Mouse (Mus musculus) left cerebral cortex, adult 18-20 months (tissue): ENCODE measurements at regions not wholly inside any gene's neighbourhood (a gene's known extent, or its start where the extent isn't known, plus 50 kb on each side); places are given as distances from the start of the nearest gene placed in this dataset.

Source experiments
- DNase-seq, 2 experiments: peaks; one replicate each; pipeline ENCODE4 v3.0.0; 2021 to 2022; ENCODE audit warnings: low spot score in 2 of 2, mixed read lengths in 1 of 2

DNA sequence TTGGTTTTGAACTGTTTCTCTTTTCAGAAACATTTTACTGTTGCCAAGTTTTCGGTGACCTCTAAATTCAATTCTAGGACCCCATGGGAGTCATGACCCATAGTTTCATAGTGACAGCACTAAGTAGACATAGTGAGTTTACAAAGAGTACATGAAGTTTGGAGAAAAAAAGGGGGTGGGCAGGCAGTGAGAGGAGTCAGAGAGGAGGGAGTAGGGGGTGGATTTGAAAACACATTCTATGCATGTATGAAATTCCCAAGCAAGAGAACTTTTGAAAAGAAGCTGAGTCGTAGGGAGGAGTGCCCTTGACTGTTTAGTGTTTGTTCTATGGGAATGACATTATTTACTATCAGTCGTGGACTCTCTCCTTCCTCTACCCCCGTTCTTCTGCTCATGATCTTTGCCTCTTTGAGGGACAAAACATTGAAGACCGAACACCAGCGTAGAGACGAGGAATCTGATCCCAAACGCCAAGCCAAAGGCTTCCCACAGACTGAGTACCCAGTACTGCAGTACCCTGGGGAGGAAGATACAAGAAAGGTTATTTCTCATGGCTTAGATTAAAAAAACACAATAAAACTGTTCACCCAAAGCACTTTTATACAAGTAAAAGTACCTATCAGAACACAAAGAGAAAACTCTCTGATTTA is 229.1 kb upstream of the Map3k1 start:
- no peak for DNase-seq

DNA sequence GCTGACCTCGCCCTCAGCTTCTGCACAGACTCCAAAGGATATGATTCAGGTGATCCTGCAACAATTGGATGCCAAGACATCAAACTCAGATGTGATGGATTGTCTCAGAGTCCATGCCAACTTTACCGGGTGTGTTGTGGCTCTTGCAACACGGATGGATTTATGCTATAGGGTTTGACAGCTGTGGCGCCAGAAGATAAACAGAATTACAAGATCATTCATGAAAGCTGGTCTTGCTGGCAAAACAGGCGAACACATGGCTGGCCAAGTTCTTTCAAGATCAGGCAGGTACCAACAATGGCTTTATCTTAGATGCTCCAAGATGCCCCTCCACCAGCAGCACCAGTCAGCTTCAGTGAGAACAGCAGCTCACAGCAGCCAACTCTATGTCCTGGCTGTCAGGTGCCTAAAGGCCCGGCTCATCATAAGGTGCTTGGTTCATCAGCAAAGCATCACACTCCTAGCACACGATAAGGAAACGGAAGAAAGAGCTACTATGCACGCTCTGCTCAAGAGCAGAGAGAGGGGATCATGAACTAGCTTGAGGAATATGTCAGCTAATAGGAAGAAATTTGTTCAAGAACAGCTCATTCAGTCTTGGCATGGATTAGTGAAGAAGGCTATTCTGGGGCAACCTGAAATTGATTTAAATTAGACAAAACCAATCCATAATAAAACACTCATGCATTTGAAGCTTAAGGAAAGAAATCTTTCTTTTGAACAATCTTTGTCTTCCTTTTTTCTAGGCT is 229.9 kb upstream of the Map3k1 start:
- no peak for DNase-seq

DNA sequence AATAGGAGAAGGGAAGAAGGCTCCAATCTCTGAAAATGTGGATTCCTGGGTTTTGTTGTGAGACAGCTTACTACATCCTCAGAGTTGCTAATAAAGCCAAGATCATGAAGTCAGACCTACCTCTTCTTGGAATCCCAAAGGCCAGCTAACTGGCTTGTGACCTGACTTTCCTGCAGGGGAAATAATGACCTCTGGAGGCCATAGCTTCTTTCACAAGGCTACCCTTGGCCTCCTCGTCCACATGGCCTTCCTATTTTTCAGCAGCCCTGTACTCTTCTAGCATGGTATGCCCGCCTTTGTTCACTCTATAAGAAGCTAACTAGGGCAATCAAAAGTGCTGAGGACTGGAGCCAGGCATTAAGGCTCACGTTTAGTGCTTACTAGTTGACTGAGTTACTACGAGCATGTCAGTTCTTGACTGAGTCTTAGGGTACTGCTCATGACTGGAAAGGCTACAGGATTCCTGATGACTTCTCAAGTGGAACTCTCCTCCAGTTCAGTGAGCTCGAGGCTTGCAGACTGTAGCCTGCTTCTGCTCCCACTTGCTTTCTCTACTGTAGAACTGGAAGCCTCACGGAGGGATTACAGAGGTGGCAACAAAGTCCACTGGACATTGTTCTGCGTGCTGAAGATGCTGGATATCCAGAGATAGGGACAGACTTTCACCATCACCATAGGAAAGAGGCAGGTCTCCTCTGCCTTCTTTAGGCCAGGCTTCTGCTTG is 230.8 kb upstream of the Map3k1 start:
- DNase-seq: no peak

DNA sequence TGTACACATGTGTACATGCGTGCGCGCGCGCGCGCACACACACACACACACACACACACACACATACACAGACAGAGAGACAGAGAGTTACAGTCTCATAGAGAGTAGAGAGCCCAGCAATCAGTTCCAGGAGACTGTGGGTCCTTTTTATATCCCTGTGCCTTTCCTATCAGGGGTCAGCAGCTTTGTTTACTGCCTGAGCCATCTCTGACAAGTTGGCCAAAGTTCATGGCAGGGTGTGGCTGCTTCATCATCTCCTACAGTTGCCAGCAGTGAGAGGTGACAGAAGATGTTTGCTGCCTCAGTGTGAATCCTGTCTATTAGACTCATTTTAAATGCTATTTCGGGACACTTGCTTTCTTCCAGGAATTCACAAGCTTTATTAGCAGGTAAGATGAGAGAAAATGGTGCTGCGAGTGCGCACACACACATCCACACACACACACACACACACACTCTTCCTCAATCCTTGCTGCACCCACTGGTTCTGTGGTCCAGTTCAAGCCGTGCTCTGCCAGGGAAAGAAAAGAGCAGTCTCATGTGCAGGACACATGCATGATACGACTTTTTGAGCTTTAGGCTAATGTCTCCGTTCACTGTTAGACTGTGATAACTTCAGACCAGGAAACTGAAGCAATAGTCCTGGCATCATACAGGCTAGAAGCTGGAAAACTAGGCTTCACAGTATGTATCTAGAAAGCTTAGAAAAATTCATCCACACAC is 234.9 kb upstream of the Map3k1 start:
- no peak for DNase-seq

DNA sequence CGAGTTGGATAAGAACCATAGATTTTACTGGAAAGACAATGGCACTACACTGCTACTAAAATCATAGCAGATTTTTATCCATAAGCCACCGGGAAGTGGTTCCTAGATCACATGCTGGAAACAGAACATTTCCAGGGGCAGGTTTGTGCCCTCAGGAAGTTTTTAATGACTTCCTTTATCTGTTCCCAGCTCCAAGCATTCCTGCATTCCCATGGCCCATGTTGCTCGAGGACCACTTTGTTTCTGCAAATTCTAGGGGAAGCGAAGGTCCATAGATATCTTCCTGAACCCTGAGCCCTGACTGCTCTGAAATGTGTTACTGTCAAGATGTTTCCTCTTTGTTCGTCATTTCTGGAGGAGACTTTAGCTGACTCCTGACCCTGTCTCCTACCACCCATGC is 235.6 kb upstream of the Map3k1 start:
- no peak for DNase-seq

DNA sequence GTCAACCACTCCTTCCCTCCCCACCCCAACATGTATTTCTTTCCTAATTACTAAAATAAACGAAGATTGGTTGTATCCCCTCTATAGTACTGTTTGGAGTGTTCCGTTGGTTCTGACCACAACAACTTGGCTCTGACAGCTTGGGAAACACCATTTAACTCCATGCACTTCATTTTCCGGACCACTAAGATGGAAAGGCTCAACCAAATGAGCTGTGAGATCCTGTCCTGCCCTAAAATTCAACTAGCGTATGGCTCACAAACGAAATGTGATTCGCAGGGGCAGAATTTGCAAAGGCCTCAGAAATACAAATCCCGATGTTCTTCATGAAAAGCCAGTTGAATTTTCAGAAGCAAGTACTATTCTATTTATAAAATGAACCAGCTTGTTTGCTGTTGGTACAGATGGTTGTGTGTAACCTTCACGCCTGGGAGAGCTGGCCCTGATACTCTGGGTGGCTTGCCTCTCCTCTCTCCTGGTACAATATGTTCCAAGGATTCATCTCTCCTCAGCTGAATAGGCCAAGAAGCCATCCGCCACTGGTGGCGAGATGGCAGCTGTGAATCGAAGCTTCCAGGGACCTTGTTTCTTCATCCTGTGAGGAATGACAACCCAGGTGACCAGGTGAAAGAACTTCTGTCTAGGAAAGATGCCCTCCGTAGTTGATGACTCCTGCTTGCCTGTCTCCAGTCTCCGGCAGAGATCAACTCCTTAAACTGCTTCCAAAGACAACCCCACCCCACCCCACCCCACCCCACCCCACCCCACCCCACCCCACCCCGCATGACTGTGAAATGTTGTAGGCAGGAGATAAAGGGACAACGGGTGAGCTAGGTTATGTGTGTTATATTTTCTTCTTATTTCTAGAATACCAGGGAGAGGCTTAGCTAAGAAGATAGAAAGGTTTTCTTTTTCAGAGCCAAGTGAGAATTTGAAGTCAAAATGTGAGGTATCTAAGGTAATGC is 237.7 kb upstream of the Map3k1 start:
- no peak for DNase-seq

DNA sequence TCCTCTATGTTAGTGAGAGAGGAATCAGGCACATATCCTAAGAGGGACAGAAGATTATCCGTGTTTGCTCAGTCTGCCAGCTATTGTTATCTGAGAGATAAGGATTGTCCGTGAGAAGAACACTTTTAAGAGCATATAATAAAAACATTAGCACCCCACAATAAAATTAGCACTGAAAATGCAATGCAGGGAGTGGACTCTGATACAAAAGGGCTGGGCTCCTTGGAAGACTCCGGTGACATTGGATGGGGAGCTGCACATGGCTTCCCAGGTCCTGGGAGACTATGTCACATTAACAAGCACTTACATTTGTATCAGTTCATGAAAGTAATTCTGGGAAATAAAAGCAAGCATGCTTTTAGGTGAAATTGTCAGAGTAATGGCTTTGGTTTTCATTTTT is 238.6 kb upstream of the Map3k1 start:
- DNase-seq: no peak

DNA sequence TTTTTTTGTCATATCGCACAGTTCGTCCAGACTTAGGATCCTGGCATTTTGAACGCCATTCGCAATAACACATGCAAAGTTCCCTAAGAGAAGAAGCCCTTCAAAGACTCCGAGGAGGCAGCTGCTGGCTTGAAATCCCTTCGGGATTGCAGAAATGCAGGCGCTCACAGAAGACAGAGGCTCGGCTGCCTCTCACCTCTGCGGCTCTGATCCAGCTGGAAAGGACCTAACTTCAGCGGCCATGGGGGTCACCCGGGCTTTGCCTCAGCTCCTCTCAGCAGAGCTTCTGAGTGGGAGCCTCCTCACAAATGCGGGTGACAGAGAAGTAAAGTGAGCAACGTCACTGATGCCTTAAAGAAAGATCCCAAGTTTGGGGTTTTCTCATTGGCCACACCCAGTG is 239.1 kb upstream of the Map3k1 start:
- no peak for DNase-seq

DNA sequence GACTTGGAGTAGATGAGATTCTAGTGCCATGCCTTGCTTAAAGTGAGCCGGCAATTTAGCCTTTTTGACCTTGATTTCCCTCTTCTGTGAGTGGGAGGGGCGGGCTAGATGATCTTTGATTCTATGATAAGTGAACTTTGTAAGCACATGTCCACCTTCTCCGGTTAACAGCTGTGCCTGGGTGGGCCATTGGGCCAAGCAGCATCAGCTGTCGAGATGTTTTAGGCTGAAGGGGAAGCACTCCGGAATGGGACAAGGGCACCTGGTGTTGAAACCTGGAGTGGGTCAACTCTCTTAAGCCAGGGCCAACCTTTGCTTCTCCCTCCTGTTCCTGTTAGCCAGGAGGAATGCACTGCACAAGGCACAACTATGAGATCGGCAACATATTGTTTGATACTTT is 239.5 kb upstream of the Map3k1 start:
- no peak for DNase-seq

DNA sequence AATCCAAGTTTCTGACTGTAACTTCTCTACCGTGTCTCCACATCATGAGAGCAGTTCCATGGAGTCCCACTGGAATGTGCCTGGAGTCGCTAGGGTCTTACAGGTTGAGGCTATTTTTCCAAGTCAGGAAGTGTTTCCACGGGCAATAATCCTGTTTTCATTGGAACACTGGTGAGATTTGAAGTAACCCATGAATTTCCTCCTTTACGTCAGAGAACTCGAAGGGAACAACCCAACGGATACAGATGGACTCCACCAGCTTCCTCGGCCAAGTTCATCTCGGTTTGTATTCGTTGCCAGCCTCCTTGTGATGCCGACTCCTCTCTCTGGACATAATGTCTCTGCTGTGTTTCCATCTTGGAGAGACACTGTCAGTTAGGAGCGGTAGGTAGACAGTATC is 237.4 kb upstream of the Ankrd55 start:
- no peak for DNase-seq

DNA sequence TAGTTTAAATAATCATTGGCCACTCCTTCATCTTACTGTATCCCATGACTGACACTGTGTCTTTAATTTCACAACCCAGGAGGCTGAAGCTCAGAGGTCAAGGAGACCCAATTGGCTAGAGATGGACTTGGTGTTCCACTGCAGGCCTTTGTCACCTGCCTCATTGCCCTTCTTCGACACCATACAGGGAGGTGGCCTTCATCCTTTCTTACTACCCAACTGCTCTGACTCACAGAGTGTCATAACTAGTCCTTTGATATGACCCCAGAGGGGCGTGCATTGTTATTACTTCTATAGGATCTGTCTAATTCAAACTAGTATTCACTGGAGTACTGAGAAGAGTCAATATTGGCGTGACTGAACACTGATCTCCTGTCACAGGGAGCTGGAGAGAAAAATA is 236.2 kb upstream of the Ankrd55 start:
- DNase-seq: no peak

DNA sequence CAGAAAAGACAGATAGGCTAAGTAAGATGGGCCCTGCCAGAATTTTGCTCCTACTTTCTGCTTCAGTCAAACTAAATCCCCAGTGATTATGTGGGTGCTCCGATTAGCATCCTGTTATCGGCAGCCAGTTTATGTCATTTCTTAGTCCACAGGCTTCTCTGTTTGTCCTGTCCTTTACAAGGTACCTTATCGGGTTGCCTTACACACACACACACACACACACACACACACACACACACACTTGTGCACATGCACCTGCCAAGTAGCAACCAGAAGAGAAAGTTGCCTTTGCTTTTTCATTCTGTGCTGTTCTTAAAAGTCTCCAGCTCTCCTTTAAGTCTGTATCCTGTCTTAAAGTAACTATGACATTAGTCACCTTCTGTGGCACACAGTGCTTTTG is 235.8 kb upstream of the Ankrd55 start:
- DNase-seq: no peak

DNA sequence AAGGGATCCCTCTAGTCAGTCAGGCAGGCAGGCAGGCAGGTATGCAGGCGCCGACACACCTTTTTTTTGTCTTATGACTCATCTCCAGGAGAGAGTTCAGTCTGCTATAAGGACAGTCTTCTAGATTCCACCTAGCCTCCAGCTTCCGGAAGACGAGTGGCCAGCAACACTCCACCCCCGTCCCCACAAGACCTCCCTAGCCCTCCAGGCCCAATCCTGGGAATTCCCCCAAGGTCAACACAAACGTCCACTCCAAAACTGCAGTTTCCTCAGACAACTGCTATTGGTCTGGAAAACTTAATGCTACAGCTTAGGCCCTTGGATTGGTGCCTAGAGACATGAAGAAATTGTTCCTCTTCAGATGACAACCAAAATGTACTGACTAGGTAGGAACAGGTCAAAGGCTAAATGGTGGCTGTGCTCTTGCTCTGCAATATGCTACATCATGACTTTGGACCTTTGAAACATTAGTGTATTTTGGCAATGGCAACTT is 233.3 kb upstream of the Ankrd55 start:
- DNase-seq: no peak

DNA sequence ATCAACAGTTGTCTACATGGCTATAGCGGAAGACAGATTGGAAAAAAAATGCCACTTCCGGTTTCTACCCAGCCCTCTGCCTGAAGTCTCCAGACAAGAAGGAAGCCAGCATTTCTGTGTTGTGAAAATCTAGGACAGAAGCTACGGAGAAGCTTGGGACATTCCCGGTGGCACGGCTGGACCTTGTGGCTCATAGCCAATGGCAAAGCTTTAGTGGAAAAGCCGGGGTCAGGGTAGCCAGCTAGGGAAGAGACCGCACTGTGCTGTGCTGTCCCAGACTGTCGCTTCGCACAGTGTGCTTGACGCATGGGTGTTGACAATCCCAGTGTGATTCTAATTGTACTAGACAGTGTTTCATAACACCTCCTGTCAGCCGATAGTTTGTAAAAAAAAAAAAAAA is 230.0 kb upstream of the Ankrd55 start:
- DNase-seq: no peak

DNA sequence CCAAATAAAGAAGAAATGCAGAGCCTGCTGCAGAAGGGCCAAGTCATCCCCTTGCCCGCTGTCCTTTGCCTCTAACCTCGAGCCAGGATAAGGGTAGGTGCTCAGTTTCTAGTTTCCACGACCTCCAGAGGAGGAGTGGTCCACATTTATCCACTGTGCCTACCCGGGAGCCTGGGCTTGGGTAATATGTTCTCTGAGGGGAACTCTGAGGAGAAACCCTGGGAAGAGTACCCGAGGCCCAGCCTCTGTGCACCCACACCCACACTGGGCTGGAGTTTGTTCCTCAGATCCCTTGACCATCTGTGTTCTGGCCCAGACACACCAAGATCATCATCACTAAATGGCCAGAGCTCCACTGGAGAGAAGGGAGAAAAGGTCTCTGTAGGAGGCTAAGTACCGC is 229.5 kb upstream of the Ankrd55 start:
- no peak for DNase-seq

DNA sequence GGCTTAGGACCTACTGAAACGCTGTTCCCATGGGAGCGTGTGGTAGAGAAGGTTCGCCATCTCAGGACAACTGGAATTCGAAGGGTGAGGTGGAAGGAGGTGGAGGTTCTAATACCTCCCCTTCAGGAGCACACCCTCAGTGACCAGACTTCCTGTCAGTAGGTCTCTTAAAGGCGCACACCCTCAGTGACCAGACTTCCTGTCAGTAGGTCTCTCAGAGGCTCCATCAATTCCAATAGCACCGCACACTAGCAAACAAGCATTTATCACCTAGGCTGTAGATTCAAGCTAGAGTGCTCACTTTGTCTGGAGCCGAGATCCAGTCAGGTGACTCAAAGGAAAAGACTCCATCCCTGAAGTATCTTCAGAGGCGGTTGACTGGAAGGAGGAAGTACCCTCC is 226.2 kb upstream of the Ankrd55 start:
- no peak for DNase-seq

DNA sequence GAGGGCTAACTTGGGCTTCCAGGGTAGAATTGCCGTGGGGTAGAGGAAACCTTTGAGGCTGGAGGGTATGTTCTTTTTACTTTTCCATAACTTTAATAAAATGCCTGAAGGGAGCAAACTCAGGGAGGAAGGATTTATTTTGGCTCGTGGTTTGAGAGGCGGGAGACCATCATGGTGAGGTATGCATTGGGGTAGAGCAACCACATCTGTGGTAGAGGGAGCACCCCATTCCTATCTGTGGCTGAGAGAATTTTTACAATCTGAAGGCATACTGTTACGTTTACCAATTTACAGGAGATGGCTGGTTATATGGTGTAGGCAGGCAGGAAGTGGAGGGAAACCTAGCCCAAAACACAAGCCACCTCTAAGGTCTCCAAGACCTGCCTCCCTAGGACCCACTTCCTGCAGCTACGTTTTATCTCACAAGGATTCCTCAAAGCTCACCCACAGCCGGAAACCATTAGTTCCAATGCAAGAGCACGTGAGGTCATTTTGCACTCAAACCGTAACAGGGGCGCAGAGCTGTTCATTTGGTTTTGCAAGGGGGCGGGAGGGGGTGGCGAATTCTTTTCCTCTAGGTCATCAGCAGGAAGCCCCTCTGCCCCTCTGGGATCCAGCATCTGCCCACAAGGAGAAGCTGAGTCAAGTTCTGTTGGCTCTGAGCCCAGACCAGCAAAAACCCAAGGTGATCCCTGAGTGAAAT is 224.7 kb upstream of the Ankrd55 start:
- no peak for DNase-seq

DNA sequence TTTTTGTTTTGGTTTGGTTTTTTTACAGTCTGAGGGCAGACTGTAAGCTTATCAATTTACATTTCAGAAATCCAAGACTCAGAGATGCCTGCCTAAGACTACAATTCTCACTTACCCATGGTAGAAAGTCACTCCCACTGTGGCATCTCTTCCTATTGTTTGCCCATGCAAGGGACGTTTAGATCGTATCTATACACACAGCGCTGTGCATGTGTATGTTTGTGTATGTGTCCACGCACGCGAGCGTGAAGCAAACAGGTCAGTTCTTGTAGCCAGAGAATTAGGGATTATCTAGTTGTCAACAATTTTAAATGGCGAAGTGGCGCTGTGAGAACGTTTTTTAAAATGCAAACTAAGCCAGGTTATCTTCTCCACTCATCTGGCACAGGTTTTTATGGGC is 223.6 kb upstream of the Ankrd55 start:
- no peak for DNase-seq

DNA sequence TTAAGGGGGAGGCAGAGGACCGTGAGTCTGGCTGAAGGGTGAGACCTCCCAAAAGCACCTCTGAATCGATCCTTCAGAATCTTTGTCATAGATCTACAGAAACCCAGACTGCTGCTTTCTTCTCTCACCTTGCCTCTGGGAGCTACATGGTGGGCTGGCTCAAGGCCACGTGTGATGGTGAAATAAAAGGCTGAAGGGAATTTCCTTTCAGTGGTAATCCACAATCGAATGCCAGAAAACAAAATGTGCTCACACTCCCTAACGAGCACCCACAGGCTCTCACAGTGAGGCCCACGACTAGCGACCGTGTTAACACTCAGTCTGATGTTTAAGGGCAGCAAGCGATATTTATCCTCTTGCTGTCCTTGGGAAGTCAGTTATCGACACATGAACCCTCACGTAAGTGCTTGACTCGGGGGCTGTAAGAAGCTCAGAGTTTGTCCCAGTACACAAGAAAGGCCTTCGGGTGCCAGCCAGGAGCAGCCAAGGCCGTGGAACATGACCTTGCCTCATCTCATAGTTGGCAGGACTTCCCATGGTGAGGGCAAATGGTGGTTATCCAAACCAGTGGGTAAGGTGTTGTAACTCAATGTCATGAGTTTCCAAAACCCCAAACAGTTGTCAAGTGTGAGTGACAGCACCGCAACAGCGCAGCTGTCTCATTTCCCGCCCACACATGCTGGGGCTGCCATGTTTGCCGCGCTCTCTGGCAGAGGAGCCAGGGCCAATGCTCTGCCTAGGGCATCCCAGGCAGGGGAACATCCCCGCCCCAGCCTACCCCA is 221.0 kb upstream of the Ankrd55 start:
- DNase-seq: no peak
